Mouse (Mus musculus) forebrain, postnatal 0 days (tissue): ENCODE data around the gene Gm10024. TPM values are rescaled to one million over a fixed set of nuclear protein-coding genes. Genes with fewer than 3 reads are reported as not detected.
"Not testable (repeated sequence)": the region's sequence is repeated elsewhere in the genome, so short reads cannot be mapped to it uniquely, and the experiment has no call there.

Source experiments
- ATAC-seq: fragments of 200-750 bp; cut with Nextera tagmentation; 2 replicates; pipeline ENCODE4 v1.8.0; 2017; ENCODE audit warnings: mild to moderate bottlenecking, moderate library complexity
- DNase-seq: peaks from one replicate; pipeline ENCODE4 v3.0.0-alpha.2; 2015
- H3K27ac ChIP-seq: fragments of 300-500 bp; sonication (generic); 2 replicates; pipeline ENCODE4 v1.5.1; 2014; ENCODE audit warnings: low read depth, mild to moderate bottlenecking, antibody characterized with exemption, low read length, moderate library complexity, mixed read lengths
- H3K27me3 ChIP-seq: fragments of 300-500 bp; sonication (generic); 2 replicates; pipeline ENCODE4 v1.6.1; 2014; ENCODE audit warnings: mild to moderate bottlenecking, low read length, mixed read lengths; ENCODE audit not compliant: insufficient read depth
- H3K36me3 ChIP-seq: fragments of 300-500 bp; sonication (generic); 2 replicates; pipeline ENCODE4 v1.6.1; 2014; ENCODE audit warnings: mild to moderate bottlenecking, moderate library complexity; ENCODE audit not compliant: insufficient read depth
- H3K4me1 ChIP-seq: fragments of 300-500 bp; sonication (generic); 2 replicates; pipeline ENCODE4 v1.6.1; 2014; ENCODE audit warnings: antibody characterized with exemption; ENCODE audit not compliant: insufficient read depth
- H3K4me2 ChIP-seq: fragments of 300-500 bp; sonication (generic); 2 replicates; pipeline ENCODE4 v1.6.1; 2014; ENCODE audit warnings: low read depth, mild to moderate bottlenecking, moderate library complexity
- H3K4me3 ChIP-seq: fragments of 300-500 bp; sonication (generic); 2 replicates; pipeline ENCODE4 v1.5.1; 2014; ENCODE audit warnings: low read depth, low read length, mixed read lengths
- H3K9ac ChIP-seq: fragments of 300-500 bp; sonication (generic); 2 replicates; pipeline ENCODE4 v1.6.1; 2014; ENCODE audit warnings: mild to moderate bottlenecking
- H3K9me3 ChIP-seq: fragments of 300-500 bp; sonication (generic); 2 replicates; pipeline ENCODE4 v1.6.1; 2016; ENCODE audit warnings: low read length
- CTCF ChIP-seq: sonication (generic); IDR thresholded peaks from 2 replicates; pipeline ENCODE4 v1.5.1; 2016; ENCODE audit warnings: antibody characterized with exemption, control low read depth, low read depth
- WGBS: fragments of 180-500 bp; shearing (Covaris S2); extraction: QIAGEN DNeasy Blood & Tissue Kit; methylation state at CpG from one replicate; pipeline ENCODE4 v1.1.7; 2014; 5-methylcytosine and 5-hydroxymethylcytosine counted together
- polyA plus RNA-seq: library from polyadenylated mRNA; unstranded; fragments of >200 nt; fragmentation: Nextera tagmentation; extraction: Ambion mirVana; gene quantifications from 2 replicates; pipeline ENCODE4 v1.2.1, GENCODE M21; 2015
- total RNA-seq: library from RNA; depleted of rRNA; stranded (reverse); fragments of >200 nt; gene quantifications from 2 replicates; pipeline ENCODE4 v1.2.3, GENCODE M21; 2014

Gm10024 gene
- total and polyA plus RNA-seq, 2 experiments from 2014 or later: not detected

GRCm38 (mm10) chr10:77706326-77706725, 4.9 kb upstream of the Gm10024 start, which contains the start of gene Gm10272:
Gm10272 (plus strand) TSS chr10:77706626.
- DNase-seq (no peak), ATAC-seq (no peak)
- Histone ChIP-seq H3K27me3 (no peaks in the 10 kb centered on the region), H3K4me3 (no peak within 1 kb of the TSS), H3K9me3 (no peaks in the 10 kb centered on the region), H3K27ac (no peak within 1 kb of the TSS), H3K9ac (no peak within 1 kb of the TSS), H3K4me2 (no peak within 1 kb of the TSS), H3K4me1 (no peaks in the 10 kb centered on the region), H3K36me3 (no peaks in the 10 kb centered on the region)
- 93% methylated on average over 1 of the region's 1 CpGs for WGBS
- no peak for TF ChIP-seq CTCF

- no peak overlapping the region for H3K27ac ChIP-seq
- H3K4me2 ChIP-seq: no peak overlapping the region
- 75% methylated on average over 3 of the region's 3 CpGs for WGBS
- no peaks in the 10 kb centered on the region for H3K36me3 ChIP-seq
- TF ChIP-seq CTCF: peak; percentile 40; the same call in 1 of the 2 replicates
- no peaks in the 10 kb centered on the region for H3K4me1 ChIP-seq
- no peak overlapping the region for H3K9ac ChIP-seq
- no peak overlapping the region for H3K4me3 ChIP-seq
- no peaks in the 10 kb centered on the region for H3K9me3 ChIP-seq
- DNase-seq: no peak
- no peak for ATAC-seq
- no peaks in the 10 kb centered on the region for H3K27me3 ChIP-seq
Observed at GRCm38 (mm10) chr10:77709831-77710230, 1.4 kb upstream of the Gm10024 start.

DNA sequence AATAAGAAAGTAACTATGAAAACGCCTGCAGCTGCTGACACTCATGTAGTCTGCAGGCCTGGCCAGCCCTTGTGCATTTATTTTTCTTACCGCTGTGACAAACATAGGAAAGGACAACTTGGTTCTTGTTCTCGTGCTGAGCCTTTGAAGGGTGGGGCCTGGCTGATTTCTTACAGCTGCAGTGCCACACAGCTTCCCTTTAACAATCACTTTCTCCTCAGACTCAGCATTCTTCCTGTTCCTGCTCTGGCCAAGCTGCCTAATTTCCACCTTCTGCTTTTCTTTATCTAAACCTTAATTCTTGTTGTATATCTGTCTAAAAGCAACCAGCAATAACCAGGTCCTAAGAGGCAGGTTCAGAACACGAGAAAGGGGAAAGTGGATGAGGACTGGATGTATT, 2.5 kb downstream of the Gm10024 start:
- Histone ChIP-seq H3K27me3 (no peaks in the 10 kb centered on the region), H3K4me2 (no peak overlapping the region), H3K9me3 (no peaks in the 10 kb centered on the region), H3K4me3 (no peak overlapping the region), H3K36me3 (no peaks in the 10 kb centered on the region), H3K4me1 (no peaks in the 10 kb centered on the region), H3K9ac (no peak overlapping the region), H3K27ac (no peak overlapping the region)
- DNase-seq (no peak), ATAC-seq (no peak)
- TF ChIP-seq CTCF: no peak
- 74% methylated on average over 4 of the region's 4 CpGs for WGBS

DNA sequence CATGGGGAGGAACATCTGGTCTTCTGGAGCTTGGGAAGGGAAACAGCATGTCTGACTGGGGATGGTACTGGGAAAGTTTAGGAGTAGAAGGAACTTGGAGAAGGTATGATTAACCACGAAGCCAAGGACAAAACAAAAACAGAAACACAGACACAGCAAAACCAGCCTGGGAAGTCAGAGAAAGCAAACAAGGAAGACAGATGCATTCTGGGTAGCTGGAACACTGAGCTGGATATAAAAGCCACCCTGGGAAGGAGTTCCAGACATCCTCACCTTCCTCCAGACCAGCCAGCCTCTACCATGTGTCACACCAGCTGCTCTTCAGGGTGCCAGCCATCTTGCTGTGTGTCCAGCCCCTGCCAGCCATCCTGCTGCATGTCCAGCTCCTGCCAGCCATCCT, 4.2 kb downstream of the Gm10024 start, which contains the start of gene Gm10142:
Gm10142 (plus strand) TSS at position 301 of the 400 bp plus-strand sequence.
- ATAC-seq (no peak), DNase-seq (no peak)
- Histone ChIP-seq H3K4me2 (no peak within 1 kb of the TSS), H3K9me3 (no peaks in the 10 kb centered on the region), H3K36me3 (no peaks in the 10 kb centered on the region), H3K4me1 (no peaks in the 10 kb centered on the region), H3K27ac (no peak within 1 kb of the TSS), H3K9ac (no peak within 1 kb of the TSS), H3K27me3 (no peaks in the 10 kb centered on the region), H3K4me3 (no peak within 1 kb of the TSS)
- 96% methylated on average over 1 of the region's 1 CpGs for WGBS
- TF ChIP-seq CTCF: no peak

DNA sequence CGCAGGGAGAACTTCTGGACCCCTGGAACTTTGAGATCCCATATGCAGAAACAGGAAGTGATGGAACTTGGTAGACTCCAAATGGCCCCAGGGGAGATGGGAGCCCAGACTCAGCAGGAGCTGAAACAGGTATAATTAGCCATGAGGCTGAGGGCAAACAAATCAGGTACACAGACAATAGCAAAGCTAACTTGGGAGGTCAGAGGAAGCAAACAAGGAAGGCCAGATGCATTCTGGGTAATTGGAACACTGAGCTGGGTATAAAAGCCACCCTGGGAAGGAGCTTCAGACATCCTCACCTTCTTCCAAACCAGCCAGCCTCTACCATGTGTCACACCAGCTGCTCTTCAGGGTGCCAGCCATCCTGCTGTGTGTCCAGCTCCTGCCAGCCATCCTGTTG, 9.0 kb downstream of the Gm10024 start, which contains the start of gene Krtap12-1:
Krtap12-1 (plus strand) TSS at position 301 of the 400 bp plus-strand sequence.
- H3K4me1 ChIP-seq, H3K27ac ChIP-seq, H3K36me3 ChIP-seq, H3K9ac ChIP-seq, H3K4me3 ChIP-seq, ATAC-seq, H3K27me3 ChIP-seq, DNase-seq, H3K9me3 ChIP-seq, H3K4me2 ChIP-seq: not testable (repeated sequence)
- WGBS: 73% methylated on average over 1 of the region's 1 CpGs

- ATAC-seq (no peak), DNase-seq (no peak)
- WGBS: 72% methylated on average over 8 of the region's 8 CpGs
- no peaks in the 10 kb centered on the region for H3K27me3 ChIP-seq
- no peaks in the 10 kb centered on the region for H3K9me3 ChIP-seq
- H3K9ac ChIP-seq: no peak overlapping the region
- TF ChIP-seq CTCF: no peak
- no peak overlapping the region for H3K4me2 ChIP-seq
- H3K27ac ChIP-seq: no peak overlapping the region
- no peaks in the 10 kb centered on the region for H3K4me1 ChIP-seq
- H3K4me3 ChIP-seq: no peak overlapping the region
- no peaks in the 10 kb centered on the region for H3K36me3 ChIP-seq
Observed at GRCm38 (mm10) chr10:77724855-77725254, 13.6 kb downstream of the Gm10024 start.

GRCm38 (mm10) chr10:77726186-77726585, 14.9 kb downstream of the Gm10024 start, which contains the start of gene Gm10100:
Gm10100 (plus strand) TSS chr10:77726486.
- no peak within 1 kb of the TSS for H3K4me2 ChIP-seq
- WGBS: 21% methylated on average over 3 of the region's 3 CpGs
- H3K4me3 ChIP-seq: no peak within 1 kb of the TSS
- ATAC-seq: no peak
- no peaks in the 10 kb centered on the region for H3K9me3 ChIP-seq
- no peaks in the 10 kb centered on the region for H3K4me1 ChIP-seq
- no peak for DNase-seq
- no peak for TF ChIP-seq CTCF
- no peak within 1 kb of the TSS for H3K27ac ChIP-seq
- H3K9ac ChIP-seq: no peak within 1 kb of the TSS
- H3K27me3 ChIP-seq: no peaks in the 10 kb centered on the region
- no peaks in the 10 kb centered on the region for H3K36me3 ChIP-seq
